8 mouse cellular contexts compared by ENCODE assay signal in the genomic region with DNA sequence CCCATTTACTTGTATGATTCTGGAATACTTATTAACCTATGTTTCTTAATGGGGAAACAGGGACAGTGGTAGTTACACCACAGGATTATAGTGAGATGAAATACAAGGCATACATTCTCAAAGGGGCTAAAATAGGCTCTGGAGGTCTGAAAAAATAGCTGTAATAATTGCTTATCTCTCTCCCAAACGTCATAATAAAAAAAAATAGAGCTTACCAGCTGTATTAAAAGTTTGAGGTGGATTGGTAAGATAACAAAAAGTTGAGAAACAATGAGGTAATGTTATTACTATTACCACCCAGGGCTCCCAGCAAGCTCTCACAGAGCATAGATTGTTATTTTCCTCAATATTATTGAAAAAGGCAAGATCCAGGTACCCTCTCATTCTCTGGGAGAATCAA. TPM values are rescaled to one million over a fixed set of nuclear protein-coding genes. Genes with fewer than 3 reads are reported as not detected.
DNase-seq lines count a peak whose midpoint lies in the region; ATAC-seq lines count a peak whose summit lies in the region.

No protein-coding gene starts in this region.

- no peak for ATAC-seq in erythroblast, adult 5-6 weeks (replicated peaks; ENCODE audit: low FRiP score, poor library complexity, severe bottlenecking)
- no peak for ATAC-seq in neural tube, embryonic 11.5 days (ENCODE audit: insufficient read depth, low FRiP score, low TSS enrichment)
- ATAC-seq in liver, embryonic 12.5 days, result no peak
- no peak for ATAC-seq in stomach, embryonic 16.5 days (ENCODE audit: insufficient read depth, low FRiP score)

- no peaks in the 10 kb centered on the region for H3K27me3 ChIP-seq in erythroblast, embryonic 14.5 days (ENCODE audit: control insufficient read depth)
- H3K27me3 ChIP-seq in neural tube, embryonic 11.5 days (ENCODE audit: control insufficient read depth, insufficient read depth, low read length), result no peaks in the 10 kb centered on the region
- no peaks in the 10 kb centered on the region for H3K27me3 ChIP-seq in liver, embryonic 12.5 days (replicated peaks)
- no peaks in the 10 kb centered on the region for H3K27me3 ChIP-seq in stomach, embryonic 16.5 days (ENCODE audit: control insufficient read depth, insufficient read depth, low read length)

- peaks cover 10% of the 10 kb centered on the region for H3K36me3 ChIP-seq in erythroblast, embryonic 14.5 days (ENCODE audit: control insufficient read depth)
- H3K36me3 ChIP-seq in neural tube, embryonic 11.5 days (ENCODE audit: control insufficient read depth, insufficient read depth, low read length), result no peaks in the 10 kb centered on the region
- peaks cover 12% of the 10 kb centered on the region for H3K36me3 ChIP-seq in liver, embryonic 12.5 days
- H3K36me3 ChIP-seq in stomach, embryonic 16.5 days (ENCODE audit: control insufficient read depth, insufficient read depth, low read length), result 0 out of 2 replicates have a peak, but pooled peaks cover 3% of the 10 kb centered on the region

- 2% methylated on average over 1 of the region's 1 CpGs for WGBS in neural tube, embryonic 11.5 days
- 3% methylated on average over 1 of the region's 1 CpGs for WGBS in liver, embryonic 12.5 days (ENCODE audit: insufficient replicate concordance)
- 5% methylated on average over 1 of the region's 1 CpGs for WGBS in stomach, embryonic 16.5 days

- no peak overlapping the region for H3K27ac ChIP-seq in neural tube, embryonic 11.5 days (ENCODE audit: low read depth, low read length)
- no peak overlapping the region; the same call in 1 of the 2 replicates for H3K27ac ChIP-seq in liver, embryonic 12.5 days
- H3K27ac ChIP-seq in stomach, embryonic 16.5 days (ENCODE audit: low read length), result no peak overlapping the region

- no peaks in the 10 kb centered on the region for H3K9me3 ChIP-seq in erythroblast, embryonic 14.5 days (ENCODE audit: control insufficient read depth, low read length)
- H3K9me3 ChIP-seq in neural tube, embryonic 11.5 days (ENCODE audit: control insufficient read depth, low read length), result no peaks in the 10 kb centered on the region
- H3K9me3 ChIP-seq in liver, embryonic 12.5 days (replicated peaks), result no peaks in the 10 kb centered on the region
- no peaks in the 10 kb centered on the region for H3K9me3 ChIP-seq in stomach, embryonic 16.5 days (replicated peaks; ENCODE audit: control insufficient read depth, low read length)

- H3K9ac ChIP-seq in neural tube, embryonic 11.5 days (ENCODE audit: low read length), result peak overlapping the region; percentile 60; the same call in 1 of the 2 replicates
- H3K9ac ChIP-seq in liver, embryonic 12.5 days, result peak overlapping the region; percentile 88
- peak overlapping the region; percentile 86 for H3K9ac ChIP-seq in stomach, embryonic 16.5 days (ENCODE audit: low read length)

- H3K4me1 ChIP-seq in erythroblast, embryonic 14.5 days (ENCODE audit: control insufficient read depth), result peaks cover 35% of the 10 kb centered on the region
- H3K4me1 ChIP-seq in neural tube, embryonic 11.5 days (ENCODE audit: control insufficient read depth, insufficient read depth, low read length), result no peaks in the 10 kb centered on the region; the same call in 1 of the 2 replicates
- peaks cover 23% of the 10 kb centered on the region for H3K4me1 ChIP-seq in liver, embryonic 12.5 days
- H3K4me1 ChIP-seq in stomach, embryonic 16.5 days (ENCODE audit: control insufficient read depth, insufficient read depth, low read length), result 0 out of 2 replicates have a peak, but pooled peaks cover 3% of the 10 kb centered on the region

- peak overlapping the region; percentile 97 for H3K4me2 ChIP-seq in neural tube, embryonic 11.5 days (ENCODE audit: low read depth)
- H3K4me2 ChIP-seq in liver, embryonic 12.5 days, result peak overlapping the region; percentile 99
- H3K4me2 ChIP-seq in stomach, embryonic 16.5 days (ENCODE audit: low read depth, low read length), result peak overlapping the region; percentile 91

- DNase-seq in neural tube, embryonic 11.5 days (ENCODE audit: low spot score), result no peak
- DNase-seq in neural tube, embryonic 10.5 days (ENCODE audit: extremely low spot score, low spot score), result no peak
- DNase-seq in spleen, postnatal 14 days (ENCODE audit: low spot score in 2 of 2), result no peak
- DNase-seq in thymus, adult 18-20 months, result no peak

- H3K4me3 ChIP-seq in erythroblast, embryonic 14.5 days (replicated peaks), result peak overlapping the region; percentile 78
- peak overlapping the region; percentile 62 for H3K4me3 ChIP-seq in neural tube, embryonic 11.5 days (ENCODE audit: low read depth, low read length)
- peak overlapping the region; percentile 83 for H3K4me3 ChIP-seq in liver, embryonic 12.5 days
- H3K4me3 ChIP-seq in stomach, embryonic 16.5 days (replicated peaks; ENCODE audit: low read length), result peak overlapping the region; percentile 70

RNA-seq across cellular contexts. Expression of gene Ctns, which starts 0.7 kb away (rescaled TPM):
- polyA plus RNA-seq in erythroblast, embryonic 14.5 days (2012), result 0.35 and 0.54 TPM in 2 replicates
- total RNA-seq in erythroblast, adult 5-6 weeks (2015; ENCODE audit: low replicate concordance), result 2.3 and 6.0 TPM in 2 replicates
- total RNA-seq in erythroblast, adult 5-6 weeks (2017; ENCODE audit: low replicate concordance), result 3.5 and 6.0 TPM in 2 replicates
- polyA plus RNA-seq in neural tube, embryonic 11.5 days (2014; fragmentation: Nextera tagmentation; extraction: Ambion mirVana), result 21.3 TPM in 2 replicates
- polyA plus RNA-seq in liver, embryonic 12.5 days (2016; fragmentation: Nextera tagmentation; extraction: Ambion mirVana), result 7.5 and 8.2 TPM in 2 replicates
- 18.3 and 19.6 TPM in 2 replicates for polyA plus RNA-seq in stomach, embryonic 16.5 days (2015; fragmentation: Nextera tagmentation; extraction: Ambion mirVana)

RNA-seq across cellular contexts. Expression of gene Shpk, which starts 1.1 kb away (rescaled TPM):
- polyA plus RNA-seq in erythroblast, embryonic 14.5 days (2012), result 0.03 and 0.05 TPM in 2 replicates
- 2.1 TPM in 1 of 2 replicates, not detected in the other for total RNA-seq in erythroblast, adult 5-6 weeks (2015; ENCODE audit: low replicate concordance)
- total RNA-seq in erythroblast, adult 5-6 weeks (2017; ENCODE audit: low replicate concordance), result 1.5 and 2.4 TPM in 2 replicates
- 0.73 and 1.6 TPM in 2 replicates for polyA plus RNA-seq in neural tube, embryonic 11.5 days (2014; fragmentation: Nextera tagmentation; extraction: Ambion mirVana)
- polyA plus RNA-seq in liver, embryonic 12.5 days (2016; fragmentation: Nextera tagmentation; extraction: Ambion mirVana), result 2.1 and 2.3 TPM in 2 replicates
- 3.3 and 4.0 TPM in 2 replicates for polyA plus RNA-seq in stomach, embryonic 16.5 days (2015; fragmentation: Nextera tagmentation; extraction: Ambion mirVana)

RNA-seq across cellular contexts. Expression of gene Tax1bp3, which starts 21.3 kb away (rescaled TPM):
- 0.36 and 1.1 TPM in 2 replicates for polyA plus RNA-seq in erythroblast, embryonic 14.5 days (2012)
- total RNA-seq in erythroblast, adult 5-6 weeks (2015; ENCODE audit: low replicate concordance), result 3.1 and 4.4 TPM in 2 replicates
- total RNA-seq in erythroblast, adult 5-6 weeks (2017; ENCODE audit: low replicate concordance), result 2.5 and 4.0 TPM in 2 replicates
- 225 and 227 TPM in 2 replicates for polyA plus RNA-seq in neural tube, embryonic 11.5 days (2014; fragmentation: Nextera tagmentation; extraction: Ambion mirVana)
- polyA plus RNA-seq in liver, embryonic 12.5 days (2016; fragmentation: Nextera tagmentation; extraction: Ambion mirVana), result 44.2 and 44.5 TPM in 2 replicates
- 214 and 230 TPM in 2 replicates for polyA plus RNA-seq in stomach, embryonic 16.5 days (2015; fragmentation: Nextera tagmentation; extraction: Ambion mirVana)

RNA-seq across cellular contexts. Expression of gene Emc6, which starts 21.4 kb away (rescaled TPM):
- polyA plus RNA-seq in erythroblast, embryonic 14.5 days (2012), result 19.4 and 20.4 TPM in 2 replicates
- total RNA-seq in erythroblast, adult 5-6 weeks (2015; ENCODE audit: low replicate concordance), result 12.5 and 25.2 TPM in 2 replicates
- 3.3 and 6.0 TPM in 2 replicates for total RNA-seq in erythroblast, adult 5-6 weeks (2017; ENCODE audit: low replicate concordance)
- polyA plus RNA-seq in neural tube, embryonic 11.5 days (2014; fragmentation: Nextera tagmentation; extraction: Ambion mirVana), result 119 and 131 TPM in 2 replicates
- polyA plus RNA-seq in liver, embryonic 12.5 days (2016; fragmentation: Nextera tagmentation; extraction: Ambion mirVana), result 108 and 110 TPM in 2 replicates
- polyA plus RNA-seq in stomach, embryonic 16.5 days (2015; fragmentation: Nextera tagmentation; extraction: Ambion mirVana), result 94.1 and 101 TPM in 2 replicates

RNA-seq across cellular contexts. Expression of gene Trpv1, which starts 35.9 kb away (rescaled TPM):
- polyA plus RNA-seq in erythroblast, embryonic 14.5 days (2012), result not detected in 2 replicates
- not detected in 2 replicates for total RNA-seq in erythroblast, adult 5-6 weeks (2015; ENCODE audit: low replicate concordance)
- not detected in 2 replicates for total RNA-seq in erythroblast, adult 5-6 weeks (2017; ENCODE audit: low replicate concordance)
- polyA plus RNA-seq in neural tube, embryonic 11.5 days (2014; fragmentation: Nextera tagmentation; extraction: Ambion mirVana), result 0.18 TPM in 1 of 2 replicates, not detected in the other
- polyA plus RNA-seq in liver, embryonic 12.5 days (2016; fragmentation: Nextera tagmentation; extraction: Ambion mirVana), result not detected in 2 replicates
- not detected in 2 replicates for polyA plus RNA-seq in stomach, embryonic 16.5 days (2015; fragmentation: Nextera tagmentation; extraction: Ambion mirVana)

Comparison
In these comparisons a context has a peak if more than half of its experiments do, and no peak if none do; other contexts are left out.
1. RNA of gene Tax1bp3, which starts 21.3 kb away (polyA plus RNA-seq): 225 to 227 TPM in neural tube, embryonic 11.5 days, 214 to 230 TPM in stomach, embryonic 16.5 days and 44.2 to 44.5 TPM in liver, embryonic 12.5 days; 0.36 to 1.1 TPM in erythroblast, embryonic 14.5 days; every median in the first group is over 10 times any median in the second.
2. Peak in every context shown above with its lines, with median percentiles within 50 percentile points of each other: H3K4me3 ChIP-seq, H3K4me2 ChIP-seq and H3K9ac ChIP-seq.